Mouse (Mus musculus) c-Kit-negative CD71-positive TER-119-positive erythroid progenitor cells, embryonic 14.5 days (primary cell): Measurements from ENCODE around the gene Gins3.
"Not testable (repeated sequence)": the region's sequence is repeated elsewhere in the genome, so short reads cannot be mapped to it uniquely, and the experiment has no call there.

ENCODE experiments used
- DNase-seq: peaks from one replicate; pipeline ENCODE4 v3.0.0-alpha.2; 2013; ENCODE audit warnings: low read depth, low spot score

Gene Gins3

DNA sequence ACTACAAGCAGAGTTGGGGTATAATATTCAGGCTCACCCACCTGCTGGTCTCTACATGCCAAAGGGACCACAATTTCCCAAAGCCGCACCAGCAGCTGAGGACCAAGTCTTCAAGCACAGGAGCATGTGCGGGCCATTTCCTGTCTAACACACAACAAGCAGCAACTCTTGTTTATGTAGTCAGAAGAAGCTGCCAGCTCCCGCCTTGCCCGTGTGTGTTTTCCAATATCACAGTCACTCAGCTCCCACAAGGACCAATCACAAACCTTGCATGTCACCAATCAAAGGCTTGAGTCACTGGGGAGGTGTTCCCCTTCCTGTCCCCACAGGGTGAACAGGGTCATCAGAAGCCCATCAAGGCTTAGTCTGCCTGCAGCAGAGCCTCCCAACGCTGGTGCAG lies 20.1 kb downstream of the Gins3 start:
- DNase-seq = no peak

GRCm38 (mm10) chr8:95655831-95656230 lies 22.6 kb downstream of the Gins3 start:
- DNase-seq = no peak

GRCm38 (mm10) chr8:95656316-95657002 lies 23.2 kb downstream of the Gins3 start:
- DNase-seq = no peak

DNA sequence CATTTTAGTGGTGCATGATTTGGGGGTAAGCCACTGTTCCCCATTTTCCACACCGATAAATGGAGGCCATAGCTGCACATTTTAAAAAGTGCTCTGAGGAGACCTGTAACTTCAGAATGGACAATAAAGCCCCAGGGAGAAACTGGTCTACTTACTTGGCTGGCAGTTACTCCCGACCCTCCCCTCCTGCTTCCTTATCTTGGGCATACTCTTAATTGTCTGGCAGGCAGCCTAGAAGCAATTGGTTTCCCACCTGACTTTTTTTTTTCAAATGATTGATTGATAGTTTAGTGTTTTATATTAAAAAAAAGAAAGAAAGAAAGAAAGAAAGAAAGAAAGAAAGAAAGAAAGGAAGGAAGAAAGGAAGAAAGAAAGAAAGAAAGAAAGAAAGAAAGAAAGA lies 24.3 kb downstream of the Gins3 start:
- DNase-seq = no peak

DNA sequence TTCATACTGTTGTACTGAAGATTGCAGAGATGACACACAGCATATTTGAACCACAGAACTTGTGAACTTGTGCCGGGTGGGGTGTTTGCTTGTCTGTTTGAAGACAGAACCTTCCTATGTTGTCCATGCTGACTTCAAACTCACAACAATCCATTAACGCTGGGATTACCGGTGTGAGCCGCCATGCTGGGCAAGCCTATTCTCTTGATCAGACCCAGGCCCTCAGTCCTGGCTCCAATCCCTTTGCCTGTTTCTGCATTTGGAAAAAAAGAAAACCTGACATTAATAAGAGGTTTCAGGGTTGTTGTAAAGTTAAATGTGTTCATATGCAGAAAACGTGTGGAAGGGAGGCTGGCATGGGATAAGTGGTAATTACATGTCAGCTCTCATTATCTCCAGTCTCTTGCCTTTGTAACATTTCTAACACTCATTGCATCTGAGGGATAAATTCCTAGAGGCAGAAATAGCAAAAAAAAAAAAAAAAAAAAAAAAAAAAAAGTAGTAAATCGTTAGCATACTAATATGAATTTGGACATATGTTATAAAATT lies 27.2 kb downstream of the Gins3 start:
- DNase-seq = no peak

DNA sequence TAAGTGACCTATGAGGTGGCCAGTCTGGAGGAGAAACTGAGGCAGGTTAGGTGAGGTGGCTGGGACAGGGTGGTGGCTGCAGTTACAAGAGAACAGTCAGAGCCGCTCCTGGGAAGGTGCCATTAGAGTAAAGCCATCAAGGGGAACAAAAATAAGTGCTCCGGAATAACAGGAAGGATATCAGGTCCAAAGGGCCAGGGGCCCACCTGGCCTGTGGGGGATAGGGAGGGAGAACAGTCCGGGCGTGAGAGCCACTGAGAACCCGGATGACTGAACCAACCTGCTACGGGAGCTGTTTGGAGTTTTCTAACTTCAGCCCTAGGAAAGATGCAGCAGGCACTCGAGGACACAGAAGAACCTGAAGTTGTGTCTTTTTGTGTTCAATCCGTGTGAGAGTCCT lies 27.8 kb downstream of the Gins3 start:
- DNase-seq = no peak

DNA sequence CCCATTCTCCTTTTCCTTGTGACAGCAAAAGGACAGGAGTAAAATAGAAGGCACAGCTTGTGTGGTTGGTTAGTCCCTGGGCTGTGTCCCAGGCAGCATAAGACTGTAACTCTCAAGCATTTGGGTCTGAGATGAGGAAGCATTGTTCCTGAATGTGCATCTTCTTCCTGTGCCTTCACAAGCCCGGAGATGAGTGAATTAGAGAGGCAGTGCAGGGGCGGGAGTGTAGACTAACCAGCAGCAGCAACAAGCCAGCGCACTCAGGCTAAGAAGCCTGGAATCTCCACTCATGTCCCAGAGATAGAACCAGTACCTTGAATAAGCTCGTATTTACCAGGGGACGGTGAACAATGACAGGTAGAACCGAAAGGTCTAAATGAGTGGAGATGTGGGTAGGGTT lies 28.3 kb downstream of the Gins3 start:
- DNase-seq = no peak

DNA sequence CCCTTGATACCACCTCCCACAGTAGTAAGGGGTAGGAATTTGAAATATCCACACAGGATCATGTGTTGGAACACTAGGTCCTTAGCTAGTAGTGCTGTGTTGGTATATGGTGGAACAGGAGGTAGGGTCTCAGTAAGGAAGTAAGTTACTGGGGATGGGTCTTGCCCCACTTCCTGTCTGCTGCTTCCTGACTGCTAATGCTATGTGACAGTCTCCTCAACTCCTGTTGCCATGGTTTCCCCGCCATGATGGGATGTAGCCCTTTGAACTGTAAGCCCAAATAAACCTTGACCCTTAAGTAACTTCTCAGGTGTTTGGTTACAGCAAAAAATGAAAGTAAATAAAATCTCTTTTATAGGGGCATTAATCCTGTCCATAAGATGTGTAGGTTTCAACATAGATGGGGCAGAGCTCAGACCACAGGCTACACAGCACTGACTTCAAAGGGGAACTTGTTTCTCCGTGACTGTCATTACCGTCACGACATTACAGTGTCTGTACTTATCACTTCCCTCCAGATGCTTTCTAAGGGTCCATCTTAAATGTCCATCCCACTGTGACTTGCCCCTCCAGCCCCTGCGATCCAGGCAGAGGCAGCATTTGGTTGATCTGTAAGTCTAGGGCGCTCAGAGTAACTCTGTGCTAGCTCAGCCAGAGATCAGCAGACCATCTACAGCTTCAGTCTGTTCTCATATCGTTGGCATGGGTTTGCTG lies 29.8 kb downstream of the Gins3 start:
- no peak for DNase-seq

DNA sequence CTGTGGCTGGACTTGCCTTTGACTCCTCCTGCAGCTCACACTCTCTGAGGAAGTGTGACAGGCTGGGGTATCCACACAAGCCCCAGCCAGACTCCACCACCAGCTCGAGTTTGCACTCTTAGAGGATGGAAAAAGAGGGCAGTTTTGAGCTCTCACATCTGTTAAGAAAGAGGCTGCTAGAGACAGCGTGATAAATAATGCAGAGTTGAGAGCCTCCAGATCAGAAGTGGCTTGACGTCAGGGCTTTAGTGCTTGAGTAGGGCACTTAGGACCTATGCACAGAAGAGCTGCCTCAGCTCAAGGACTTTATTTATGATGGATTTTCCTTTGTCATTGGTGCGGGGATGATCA lies 30.3 kb downstream of the Gins3 start:
- DNase-seq = no peak

DNA sequence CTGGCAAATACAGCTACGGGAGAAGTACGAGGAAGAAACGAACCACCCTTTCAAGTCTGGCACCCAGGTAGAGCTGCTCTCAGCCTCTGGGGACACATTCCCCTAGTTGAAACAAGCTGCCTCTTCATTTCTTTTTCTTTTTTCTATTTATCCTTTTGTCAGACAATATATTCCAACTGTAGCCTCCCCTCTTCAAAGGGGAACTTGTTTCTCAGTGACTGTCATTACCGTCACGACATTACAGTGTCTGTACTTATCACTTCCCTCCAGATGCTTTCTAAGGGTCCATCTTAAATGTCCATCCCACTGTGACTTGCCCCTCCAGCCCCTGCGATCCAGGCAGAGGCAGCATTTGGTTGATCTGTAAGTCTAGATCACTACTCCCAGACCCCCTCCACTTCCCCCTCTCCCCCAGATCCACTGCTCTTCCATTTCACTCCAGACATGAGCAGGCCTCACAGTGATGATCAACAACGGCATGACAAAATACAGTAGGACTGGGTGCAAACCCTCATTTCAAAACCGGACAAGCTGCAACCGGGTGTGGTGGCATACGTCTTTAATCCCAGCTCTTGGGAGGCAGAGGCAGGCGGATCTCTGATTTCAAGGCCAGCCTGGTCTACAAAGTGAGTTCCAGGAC lies 32.7 kb downstream of the Gins3 start:
- DNase-seq = not testable (repeated sequence)

GRCm38 (mm10) chr8:95668163-95668958 lies 35.1 kb downstream of the Gins3 start:
- DNase-seq = no peak

DNA sequence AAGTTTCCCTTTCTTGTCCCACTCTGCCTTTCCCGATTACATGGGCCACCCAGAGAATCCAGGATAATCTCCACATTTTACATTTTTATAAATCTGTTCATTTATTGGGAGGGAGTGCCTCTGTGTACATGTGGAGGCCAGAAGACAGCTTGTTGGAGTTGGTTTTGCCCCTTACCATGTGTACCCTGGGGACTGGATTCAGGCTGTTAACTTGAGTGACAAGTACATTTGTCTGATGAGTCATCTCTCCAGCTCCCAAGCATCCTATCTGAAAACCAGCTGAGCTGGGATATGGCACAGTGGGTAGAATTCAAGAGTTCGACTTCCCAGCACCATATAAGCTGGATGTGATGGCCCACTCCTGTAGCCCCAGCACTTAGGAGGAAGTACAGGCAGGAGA lies 36.7 kb downstream of the Gins3 start:
- no peak for DNase-seq

GRCm38 (mm10) chr8:95671861-95672260 lies 38.6 kb downstream of the Gins3 start:
- DNase-seq = no peak

GRCm38 (mm10) chr8:95672811-95673210 lies 39.6 kb downstream of the Gins3 start:
- DNase-seq = no peak

DNA sequence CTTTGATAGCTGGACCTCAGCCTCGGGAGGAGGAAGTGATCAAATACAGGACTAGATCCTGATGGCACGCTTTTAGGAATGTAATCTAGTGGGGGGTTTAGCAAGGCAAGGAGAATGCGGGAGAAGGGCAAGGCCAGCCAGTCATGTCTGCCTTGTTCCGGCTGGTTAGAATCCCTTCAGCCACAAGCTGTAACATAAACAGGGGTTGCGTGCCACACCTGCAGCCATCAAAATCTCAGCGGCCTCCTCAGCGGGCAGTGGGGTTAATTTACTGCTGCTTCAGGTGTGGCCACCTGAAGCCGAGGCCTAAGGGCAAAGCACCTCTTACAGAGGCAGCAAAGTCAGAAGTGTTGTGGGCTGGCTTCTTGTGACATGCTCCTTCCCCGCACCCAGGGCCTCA lies 43.4 kb downstream of the Gins3 start, which contains the start of gene Ndrg4:
Gene Ndrg4 (plus strand): TSS at position 350 of the 400 bp plus-strand sequence.
- no peak for DNase-seq

GRCm38 (mm10) chr8:95677591-95678023 lies 44.4 kb downstream of the Gins3 start:
- DNase-seq = no peak

DNA sequence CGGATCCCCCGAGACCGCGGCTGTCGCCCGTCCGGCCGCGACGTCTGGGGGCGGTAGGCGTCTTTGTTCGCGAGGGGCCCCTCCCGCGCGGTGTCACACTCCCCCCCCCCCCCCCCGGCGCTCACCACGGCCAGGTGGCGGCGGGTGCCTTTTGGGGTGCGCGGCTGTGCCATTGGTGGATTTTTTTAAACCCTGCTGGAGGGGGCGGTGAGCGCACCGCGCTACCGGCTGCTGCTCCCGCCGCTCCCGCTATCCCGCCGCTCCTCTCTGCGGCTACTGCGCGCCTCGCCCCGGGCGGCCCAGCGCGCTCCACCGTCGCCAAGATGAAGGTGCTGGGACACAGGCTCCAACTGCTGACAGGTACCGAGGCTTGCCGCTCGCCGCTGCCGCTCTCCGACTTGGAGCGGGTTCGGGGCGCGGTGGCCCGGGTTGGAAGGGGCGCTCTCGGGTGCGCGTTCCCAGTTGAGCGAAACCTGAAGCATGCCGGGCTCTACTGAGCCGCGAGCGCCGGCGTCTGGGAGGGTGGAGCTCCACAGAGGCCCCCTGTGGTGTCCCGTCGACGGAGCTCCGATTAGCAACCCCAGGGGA lies 44.9 kb downstream of the Gins3 start:
- DNase-seq = no peak

- no peak for DNase-seq
Measured at GRCm38 (mm10) chr8:95688073-95688672, 54.9 kb downstream of the Gins3 start.

DNA sequence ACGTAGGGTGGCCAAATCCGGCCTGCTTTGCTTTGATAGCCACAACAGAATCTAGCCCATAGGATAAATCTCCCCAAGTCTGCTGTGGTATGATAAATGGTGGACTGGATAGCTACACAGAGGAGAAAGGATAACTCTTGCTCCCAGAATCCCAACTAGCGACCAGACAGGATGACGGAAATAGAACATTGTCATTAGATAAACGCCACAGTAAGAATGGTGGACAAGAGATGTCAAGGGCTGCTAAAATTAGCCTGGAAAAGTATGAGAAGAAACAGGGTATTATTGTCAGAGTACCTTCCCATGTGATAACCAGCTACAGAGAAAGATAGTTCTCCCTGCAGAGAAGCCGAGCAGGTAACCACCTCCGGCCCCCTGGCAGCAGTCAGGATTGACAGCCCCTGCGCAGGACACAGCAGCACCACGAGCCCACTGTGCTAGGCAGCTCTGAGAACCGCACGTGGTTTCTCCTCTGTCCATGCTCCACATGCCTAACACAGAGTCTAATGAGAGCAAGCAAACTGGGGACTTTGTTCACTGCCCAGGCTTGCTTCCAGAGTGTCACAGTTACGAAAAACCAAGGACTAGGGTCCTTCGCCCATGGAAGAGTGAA lies 57.8 kb downstream of the Gins3 start:
- DNase-seq = no peak

- no peak for DNase-seq
Measured at GRCm38 (mm10) chr8:95694631-95695030, 61.4 kb downstream of the Gins3 start.
